In genomic region chr10:85625170-85625686, GRCm38 (mm10) we compare ENCODE assay signal across 7 mouse cellular contexts.
A peak's percentile ranks its signal among the peaks of the same experiment; 100 is the strongest.
DNase-seq lines count a peak whose midpoint lies in the region; ATAC-seq lines count a peak whose summit lies in the region.

No protein-coding gene starts in this region.

- peak overlapping the region; percentile 91; the same call in 1 of the 2 replicates for H3K4me2 ChIP-seq in lung, embryonic 15.5 days
- H3K4me2 ChIP-seq in embryonic facial prominence, embryonic 12.5 days (replicated peaks) = peak overlapping the region; percentile 63
- H3K4me2 ChIP-seq in intestine, embryonic 16.5 days (ENCODE audit: low read depth, low read length) = peak overlapping the region; percentile 84; the same call in 1 of the 2 replicates
- H3K4me2 ChIP-seq in stomach, embryonic 16.5 days (ENCODE audit: low read depth, low read length) = peak overlapping the region; percentile 78; the same call in 1 of the 2 replicates

- H3K27me3 ChIP-seq in lung, embryonic 15.5 days = peaks cover 29% of the 10 kb centered on the region; the same call in 1 of the 2 replicates
- H3K27me3 ChIP-seq in embryonic facial prominence, embryonic 12.5 days = no peaks in the 10 kb centered on the region
- H3K27me3 ChIP-seq in intestine, embryonic 16.5 days (replicated peaks; ENCODE audit: control insufficient read depth, insufficient read depth, low read length) = 0 out of 2 replicates have a peak, but pooled peaks cover 3% of the 10 kb centered on the region
- no peaks in the 10 kb centered on the region for H3K27me3 ChIP-seq in stomach, embryonic 16.5 days (ENCODE audit: control insufficient read depth, insufficient read depth, low read length)

- peak overlapping the region; percentile 44; the same call in 1 of the 2 replicates for H3K4me3 ChIP-seq in lung, embryonic 15.5 days
- peak overlapping the region; percentile 40; the same call in 1 of the 2 replicates for H3K4me3 ChIP-seq in embryonic facial prominence, embryonic 12.5 days
- H3K4me3 ChIP-seq in intestine, embryonic 16.5 days (ENCODE audit: low read length) = no peak overlapping the region
- no peak overlapping the region for H3K4me3 ChIP-seq in stomach, embryonic 16.5 days (replicated peaks; ENCODE audit: low read length)

- ATAC-seq in lung, embryonic 15.5 days (ENCODE audit: borderline replicate concordance, extremely low read depth, low FRiP score, low TSS enrichment) = no peak
- no peak for ATAC-seq in embryonic facial prominence, embryonic 12.5 days (ENCODE audit: insufficient number of reproducible peaks, insufficient read depth, low FRiP score, low TSS enrichment)
- no peak for ATAC-seq in intestine, embryonic 16.5 days
- ATAC-seq in stomach, embryonic 16.5 days (ENCODE audit: insufficient read depth, low FRiP score) = no peak

- no peaks in the 10 kb centered on the region for H3K36me3 ChIP-seq in lung, embryonic 15.5 days
- H3K36me3 ChIP-seq in embryonic facial prominence, embryonic 12.5 days = no peaks in the 10 kb centered on the region
- H3K36me3 ChIP-seq in intestine, embryonic 16.5 days (ENCODE audit: control insufficient read depth, insufficient read depth, low read length) = no peaks in the 10 kb centered on the region
- H3K36me3 ChIP-seq in stomach, embryonic 16.5 days (ENCODE audit: control insufficient read depth, insufficient read depth, low read length) = no peaks in the 10 kb centered on the region

- no peaks in the 10 kb centered on the region for H3K9me3 ChIP-seq in lung, embryonic 15.5 days
- H3K9me3 ChIP-seq in embryonic facial prominence, embryonic 12.5 days = no peaks in the 10 kb centered on the region
- H3K9me3 ChIP-seq in intestine, embryonic 16.5 days (ENCODE audit: control insufficient read depth, low read length) = no peaks in the 10 kb centered on the region
- no peaks in the 10 kb centered on the region for H3K9me3 ChIP-seq in stomach, embryonic 16.5 days (replicated peaks; ENCODE audit: control insufficient read depth, low read length)

- H3K27ac ChIP-seq in lung, embryonic 15.5 days = no peak overlapping the region
- no peak overlapping the region for H3K27ac ChIP-seq in embryonic facial prominence, embryonic 12.5 days
- H3K27ac ChIP-seq in intestine, embryonic 16.5 days (ENCODE audit: low read length) = no peak overlapping the region
- no peak overlapping the region for H3K27ac ChIP-seq in stomach, embryonic 16.5 days (ENCODE audit: low read length)

- peaks cover 4% of the 10 kb centered on the region; the same call in 1 of the 2 replicates for H3K4me1 ChIP-seq in lung, embryonic 15.5 days
- no peaks in the 10 kb centered on the region for H3K4me1 ChIP-seq in embryonic facial prominence, embryonic 12.5 days
- H3K4me1 ChIP-seq in intestine, embryonic 16.5 days (ENCODE audit: control insufficient read depth, insufficient read depth, low read length) = 0 out of 2 replicates have a peak, but pooled peaks cover 3% of the 10 kb centered on the region
- H3K4me1 ChIP-seq in stomach, embryonic 16.5 days (ENCODE audit: control insufficient read depth, insufficient read depth, low read length) = no peaks in the 10 kb centered on the region

- WGBS in lung, embryonic 15.5 days = 54% methylated on average over 4 of the region's 4 CpGs
- 55% methylated on average over 4 of the region's 4 CpGs for WGBS in embryonic facial prominence, embryonic 12.5 days
- WGBS in intestine, embryonic 16.5 days = 65% methylated on average over 4 of the region's 4 CpGs
- WGBS in stomach, embryonic 16.5 days = 54% methylated on average over 4 of the region's 4 CpGs

- H3K9ac ChIP-seq in lung, embryonic 15.5 days = no peak overlapping the region
- no peak overlapping the region for H3K9ac ChIP-seq in embryonic facial prominence, embryonic 12.5 days
- no peak overlapping the region for H3K9ac ChIP-seq in intestine, embryonic 16.5 days (ENCODE audit: low read depth, low read length)
- no peak overlapping the region for H3K9ac ChIP-seq in stomach, embryonic 16.5 days (ENCODE audit: low read length)

- DNase-seq in lung, postnatal 25 days (ENCODE audit: low spot score) = no peak
- no peak for DNase-seq in layer of hippocampus, adult 8-10 months (ENCODE audit: low spot score in 2 of 2)
- DNase-seq in adrenal gland, adult (ENCODE audit: inconsistent age in 2 of 2, low spot score in 1 of 2) = no peak

Comparison
In these comparisons a context has a peak if more than half of its experiments do, and no peak if none do; other contexts are left out.
1. H3K4me3 ChIP-seq: peak in lung, embryonic 15.5 days (single experiment) and embryonic facial prominence, embryonic 12.5 days (single experiment); none in intestine, embryonic 16.5 days (single experiment) and stomach, embryonic 16.5 days (single experiment).
2. Peak in every context shown above with its lines, with median percentiles within 50 percentile points of each other: H3K4me2 ChIP-seq.